Mouse (Mus musculus) heart, postnatal 0 days (tissue): ENCODE measurements at regions not wholly inside any gene's neighbourhood (a gene's known extent, or its start where the extent isn't known, plus 50 kb on each side); places are given as distances from the start of the nearest gene placed in this dataset.
A peak's percentile ranks its signal among the peaks of the same experiment; 100 is the strongest.

Experiments used
- ATAC-seq: fragments of 200-750 bp; cut with Nextera tagmentation; 2 replicates; pipeline ENCODE4 v1.8.0; 2017; ENCODE audit warnings: low read depth, moderate number of reproducible peaks, moderate library complexity; ENCODE audit not compliant: insufficient read depth
- DNase-seq: peaks from one replicate; pipeline ENCODE4 v3.0.0-alpha.2; 2016; ENCODE audit warnings: low spot score
- H3K27ac ChIP-seq: fragments of 300-500 bp; sonication (generic); 2 replicates; pipeline ENCODE4 v1.5.1; 2014; ENCODE audit warnings: low read depth, mild to moderate bottlenecking
- H3K27me3 ChIP-seq: fragments of 300-500 bp; sonication (generic); 2 replicates; pipeline ENCODE4 v1.6.1; 2014; ENCODE audit warnings: low read length, mixed read lengths; ENCODE audit not compliant: control insufficient read depth, insufficient read depth
- H3K36me3 ChIP-seq: fragments of 300-500 bp; sonication (generic); replicated peaks from 2 replicates; pipeline ENCODE4 v1.6.1; 2014; ENCODE audit warnings: low read length, mixed read lengths; ENCODE audit not compliant: control insufficient read depth, insufficient read depth
- H3K4me1 ChIP-seq: fragments of 300-500 bp; sonication (generic); 2 replicates; pipeline ENCODE4 v1.6.1; 2014; ENCODE audit warnings: antibody characterized with exemption; ENCODE audit not compliant: control insufficient read depth, insufficient read depth
- H3K4me2 ChIP-seq: fragments of 300-500 bp; sonication (generic); 2 replicates; pipeline ENCODE4 v1.6.1; 2014; ENCODE audit warnings: low read depth, mild to moderate bottlenecking, low read length, moderate library complexity
- H3K4me3 ChIP-seq: fragments of 300-500 bp; sonication (generic); 2 replicates; pipeline ENCODE4 v1.5.1; 2014; ENCODE audit warnings: low read depth, low read length
- H3K9ac ChIP-seq: fragments of 300-500 bp; sonication (generic); replicated peaks from 2 replicates; pipeline ENCODE4 v1.6.1; 2014; ENCODE audit warnings: low read depth, low read length, mixed read lengths
- H3K9me3 ChIP-seq: fragments of 300-500 bp; sonication (generic); replicated peaks from 2 replicates; pipeline ENCODE4 v1.6.1; 2016; ENCODE audit warnings: low read length; ENCODE audit not compliant: control insufficient read depth
- CTCF ChIP-seq: IDR thresholded peaks from 2 replicates; pipeline ENCODE4 v1.5.1; 2016; ENCODE audit warnings: antibody characterized with exemption, control low read depth, low read depth
- EP300 ChIP-seq: IDR thresholded peaks from 2 replicates; pipeline ENCODE4 v1.6.1; 2016; ENCODE audit warnings: antibody characterized with exemption, low read depth
- WGBS: fragments of 180-500 bp; shearing (Covaris S2); extraction: QIAGEN DNeasy Blood & Tissue Kit; methylation state at CpG from one replicate; pipeline ENCODE4 v1.1.7; 2014; 5-methylcytosine and 5-hydroxymethylcytosine counted together

GRCm38 (mm10) chr8:34478465-34478864 lies 366.9 kb upstream of the Gm10131 start:
- H3K36me3 ChIP-seq: no peaks in the 10 kb centered on the region
- ATAC-seq (no peak), DNase-seq (no peak)
- no peaks in the 10 kb centered on the region for H3K27me3 ChIP-seq
- 67% methylated on average over 1 of the region's 1 CpGs for WGBS
- peak overlapping the region; percentile 53; the same call in 1 of the 2 replicates for H3K27ac ChIP-seq
- peaks cover 14% of the 10 kb centered on the region for H3K4me1 ChIP-seq
- no peak overlapping the region for H3K4me3 ChIP-seq
- no peak for TF ChIP-seq EP300
- TF ChIP-seq CTCF: no peak
- no peak overlapping the region for H3K9ac ChIP-seq
- H3K9me3 ChIP-seq: no peaks in the 10 kb centered on the region
- H3K4me2 ChIP-seq: no peak overlapping the region

GRCm38 (mm10) chr8:34476146-34476820 lies 364.7 kb upstream of the Gm10131 start:
- DNase-seq (no peak), ATAC-seq (no peak)
- peaks cover 29% of the 10 kb centered on the region for H3K4me1 ChIP-seq
- TF ChIP-seq CTCF (no peak), EP300 (no peak)
- H3K36me3 ChIP-seq: no peaks in the 10 kb centered on the region
- no peak overlapping the region for H3K27ac ChIP-seq
- H3K4me2 ChIP-seq: no peak overlapping the region
- no peaks in the 10 kb centered on the region for H3K27me3 ChIP-seq
- H3K9me3 ChIP-seq: no peaks in the 10 kb centered on the region
- 96% methylated on average over 3 of the region's 3 CpGs for WGBS
- no peak overlapping the region for H3K9ac ChIP-seq
- H3K4me3 ChIP-seq: no peak overlapping the region

DNA sequence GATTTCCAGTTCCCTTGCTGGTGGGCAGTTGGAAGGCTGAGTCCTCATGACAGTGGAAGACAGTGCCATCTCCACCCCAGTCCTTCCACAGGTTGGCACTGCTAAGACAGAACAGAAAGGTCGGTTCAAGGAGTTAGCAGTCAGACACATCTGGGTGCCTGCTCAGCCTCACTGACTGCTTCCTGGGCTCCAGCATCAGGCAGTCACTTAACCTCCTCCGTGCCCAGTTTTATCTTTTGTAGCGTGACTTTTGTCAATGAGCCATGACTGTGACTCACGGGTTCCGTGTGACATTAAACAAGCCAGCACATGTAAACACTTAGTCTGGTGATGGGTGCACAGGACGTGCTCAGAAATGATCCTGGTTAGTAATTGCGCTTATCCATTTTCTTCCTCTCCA lies 363.1 kb upstream of the Gm10131 start:
- peaks cover 29% of the 10 kb centered on the region for H3K4me1 ChIP-seq
- no peak overlapping the region for H3K4me3 ChIP-seq
- no peaks in the 10 kb centered on the region for H3K27me3 ChIP-seq
- H3K36me3 ChIP-seq: no peaks in the 10 kb centered on the region
- peak; percentile 78 for ATAC-seq
- peak overlapping the region; percentile 80 for H3K27ac ChIP-seq
- no peak overlapping the region for H3K9ac ChIP-seq
- TF ChIP-seq CTCF (no peak), EP300 (peak; percentile 79)
- WGBS: 29% methylated on average over 7 of the region's 7 CpGs
- H3K4me2 ChIP-seq: no peak overlapping the region
- H3K9me3 ChIP-seq: no peaks in the 10 kb centered on the region
- DNase-seq: peak; percentile 83

- TF ChIP-seq EP300 (0 out of 2 replicates have a peak, but pooled peaks have one; percentile 27), CTCF (no peak)
- Histone ChIP-seq H3K9ac (no peak overlapping the region), H3K27me3 (no peaks in the 10 kb centered on the region), H3K36me3 (no peaks in the 10 kb centered on the region), H3K4me3 (no peak overlapping the region), H3K4me1 (peaks cover 29% of the 10 kb centered on the region), H3K9me3 (no peaks in the 10 kb centered on the region), H3K27ac (0 out of 2 replicates have a peak overlapping the region, but pooled peaks have one; percentile 80), H3K4me2 (no peak overlapping the region)
- DNase-seq (peak; percentile 57), ATAC-seq (peak; percentile 52)
- 40% methylated on average over 10 of the region's 10 CpGs for WGBS
Observed at GRCm38 (mm10) chr8:34473769-34474168, 362.2 kb upstream of the Gm10131 start.

DNA sequence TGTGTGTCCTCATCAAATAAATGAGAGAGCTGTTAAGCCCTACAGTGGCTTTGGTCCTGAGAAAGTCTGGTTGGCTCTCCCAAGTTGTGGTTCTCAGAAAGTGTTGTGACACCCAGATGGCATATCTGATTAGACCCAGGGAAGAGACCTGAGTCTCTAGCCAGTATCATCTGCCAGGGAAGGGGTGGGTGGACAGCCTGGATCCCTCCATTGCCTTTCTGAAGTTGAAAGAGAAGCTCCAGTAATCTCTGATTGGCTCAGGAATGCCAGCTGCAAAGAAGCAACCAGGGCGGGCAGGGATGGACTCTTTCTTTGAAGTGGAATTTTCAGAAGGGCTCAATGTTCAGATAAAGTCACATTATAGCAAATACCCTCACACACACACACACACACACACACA lies 361.8 kb upstream of the Gm10131 start:
- peak overlapping the region; percentile 41 for H3K27ac ChIP-seq
- no peak for TF ChIP-seq CTCF
- no peak for TF ChIP-seq EP300
- ATAC-seq: no peak
- H3K9me3 ChIP-seq: no peaks in the 10 kb centered on the region
- H3K4me2 ChIP-seq: no peak overlapping the region
- H3K27me3 ChIP-seq: no peaks in the 10 kb centered on the region
- H3K36me3 ChIP-seq: no peaks in the 10 kb centered on the region
- no peak overlapping the region for H3K9ac ChIP-seq
- WGBS: 53% methylated on average over 1 of the region's 1 CpGs
- DNase-seq: no peak
- peaks cover 29% of the 10 kb centered on the region for H3K4me1 ChIP-seq
- H3K4me3 ChIP-seq: no peak overlapping the region

DNA sequence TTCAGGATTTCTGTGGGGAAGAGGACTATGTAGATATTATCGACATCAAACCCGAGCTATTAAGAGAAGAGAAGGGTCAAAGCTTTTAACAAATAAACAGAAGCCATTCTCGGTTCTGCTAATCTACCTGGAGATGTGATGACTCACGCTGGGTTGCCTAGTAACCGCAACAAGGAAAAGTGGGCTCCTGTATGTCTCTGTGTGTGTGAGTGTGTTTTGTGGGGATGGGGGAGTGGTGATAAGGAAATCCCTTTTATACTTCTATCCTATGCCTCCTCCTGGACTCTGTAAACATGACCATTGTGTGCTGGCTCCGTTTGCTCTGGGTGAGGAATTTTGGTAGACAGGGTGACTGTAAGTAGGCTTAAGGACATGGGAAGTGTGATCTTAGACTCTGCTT lies 361.3 kb upstream of the Gm10131 start:
- peak overlapping the region; percentile 41 for H3K27ac ChIP-seq

More for the DNA sequence above, 361.3 kb upstream of the Gm10131 start:
- 22% methylated on average over 6 of the region's 6 CpGs for WGBS
- Histone ChIP-seq H3K27me3 (no peaks in the 10 kb centered on the region), H3K4me3 (no peak overlapping the region), H3K9ac (no peak overlapping the region), H3K4me1 (peaks cover 29% of the 10 kb centered on the region), H3K4me2 (no peak overlapping the region), H3K9me3 (no peaks in the 10 kb centered on the region), H3K36me3 (no peaks in the 10 kb centered on the region)
- no peak for DNase-seq
- TF ChIP-seq CTCF (no peak), EP300 (no peak)
- ATAC-seq: no peak
